Mouse (Mus musculus): ENCODE measurements at regions not wholly inside any gene's neighbourhood (a gene's known extent, or its start where the extent isn't known, plus 50 kb on each side); places are given as distances from the start of the nearest gene placed in this dataset.

- no peak for DNase-seq
Observed at GRCm38 (mm10) chr14:61665815-61666214, 58.6 kb downstream of the Kcnrg start.

- DNase-seq: no peak
Observed at GRCm38 (mm10) chr14:61673184-61673583, 65.9 kb downstream of the Kcnrg start.

GRCm38 (mm10) chr14:61678107-61678506 lies 70.8 kb downstream of the Kcnrg start:
- DNase-seq: no peak

- DNase-seq: peak; percentile 97
Observed at GRCm38 (mm10) chr14:61680818-61681707, 73.8 kb downstream of the Kcnrg start.

GRCm38 (mm10) chr14:61681708-61682701 lies 74.7 kb downstream of the Kcnrg start:
- peak; percentile 88 for DNase-seq

- peak; percentile 71 for DNase-seq
Observed at GRCm38 (mm10) chr14:61682721-61683355, 75.6 kb downstream of the Kcnrg start.

- DNase-seq: no peak
Observed at GRCm38 (mm10) chr14:61683356-61683740, 76.1 kb downstream of the Kcnrg start.

GRCm38 (mm10) chr14:61683791-61684411 lies 76.6 kb downstream of the Kcnrg start:
- DNase-seq: no peak

GRCm38 (mm10) chr14:61684473-61685230 lies 77.4 kb downstream of the Kcnrg start:
- DNase-seq: no peak

GRCm38 (mm10) chr14:61685231-61685800 lies 78.1 kb downstream of the Kcnrg start:
- no peak for DNase-seq

- peak; percentile 16 for DNase-seq
Observed at GRCm38 (mm10) chr14:61686101-61686691, 78.9 kb downstream of the Kcnrg start.

GRCm38 (mm10) chr14:61686821-61687341 lies 79.6 kb downstream of the Kcnrg start:
- peak; percentile 34 for DNase-seq

- no peak for DNase-seq
Observed at GRCm38 (mm10) chr14:61687346-61688012, 80.2 kb downstream of the Kcnrg start.

- no peak for DNase-seq
Observed at GRCm38 (mm10) chr14:61688013-61688520, 80.8 kb downstream of the Kcnrg start.

GRCm38 (mm10) chr14:61688666-61689065 lies 81.4 kb downstream of the Kcnrg start:
- no peak for DNase-seq

GRCm38 (mm10) chr14:61689281-61689680 lies 82.0 kb downstream of the Kcnrg start:
- no peak for DNase-seq

GRCm38 (mm10) chr14:61689776-61690175 lies 82.5 kb downstream of the Kcnrg start:
- DNase-seq: no peak

- DNase-seq: no peak
Observed at GRCm38 (mm10) chr14:61691785-61692372, 84.6 kb downstream of the Kcnrg start.

GRCm38 (mm10) chr14:61694796-61695195 lies 87.5 kb downstream of the Kcnrg start:
- no peak for DNase-seq

All from right cerebral cortex, postnatal 4 days (tissue).